Mouse (Mus musculus) liver, embryonic 14.5 days (tissue): Measurements from ENCODE around the gene Cers1.

Experiments used
- CTCF ChIP-seq: IDR thresholded peaks from 2 replicates; pipeline ENCODE4 v1.5.1; 2016; ENCODE audit warnings: antibody characterized with exemption, low read depth, control low read depth
- EP300 ChIP-seq: IDR thresholded peaks from 2 replicates; pipeline ENCODE4 v1.6.1; 2016; ENCODE audit warnings: antibody characterized with exemption, low read depth

DNA sequence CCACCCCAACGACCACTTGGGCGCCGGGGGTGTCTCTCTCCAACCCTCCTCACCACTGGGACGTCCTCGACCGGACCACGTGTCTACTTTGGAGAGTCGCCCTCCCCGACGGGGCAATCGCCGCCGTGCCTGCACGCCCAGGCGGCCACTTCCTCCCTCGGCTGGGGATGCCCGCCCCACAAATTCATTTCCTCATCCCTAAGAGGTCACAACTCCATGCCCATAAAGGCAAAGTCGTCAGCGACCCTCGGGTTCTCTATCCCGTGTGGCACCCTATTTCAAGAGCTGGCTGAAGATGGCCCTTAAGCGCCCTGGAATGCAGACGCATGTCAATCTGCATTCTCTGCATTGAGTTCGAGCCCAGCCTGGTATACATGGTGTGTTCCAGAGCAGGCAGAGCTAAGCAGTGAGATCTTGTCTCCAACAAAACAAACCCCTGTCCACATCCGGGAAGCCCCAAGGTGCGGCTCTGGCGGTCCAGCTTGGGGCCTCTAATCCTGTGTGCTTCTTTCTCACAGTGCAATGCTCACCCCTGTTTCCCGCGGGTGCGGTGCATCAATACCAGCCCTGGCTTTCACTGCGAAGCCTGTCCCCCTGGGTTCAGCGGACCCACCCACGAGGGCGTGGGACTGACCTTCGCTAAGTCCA lies 59.8 kb downstream of the Cers1 start:
- no peak for TF ChIP-seq EP300
- no peak for TF ChIP-seq CTCF
